Mouse (Mus musculus): ENCODE data around the gene Cebpb.

Gene Cebpb

GRCm38 (mm10) chr2:167661270-167662203 lies 27.2 kb upstream of the Cebpb start, which contains the start of gene Gm20431:
Gene Gm20431 (minus strand): TSS chr2:167661496.
- Histone ChIP-seq H3K36me3 (ENCODE audit: insufficient read depth, low read length) (peaks cover 25% of the 10 kb centered on the region), H3K4me3 (replicated peaks; ENCODE audit: low read length) (peak within 1 kb of the TSS; percentile 89), H3K4me1 (replicated peaks; ENCODE audit: low read depth, low read length) (peaks cover 45% of the 10 kb centered on the region), H3K9me3 (ENCODE audit: low read length) (no peaks in the 10 kb centered on the region), H3K27me3 (ENCODE audit: insufficient read depth, low read length) (peaks cover 30% of the 10 kb centered on the region)
- TF ChIP-seq POU5F1 (IDR thresholded peaks at IDR 0.05; ENCODE audit: borderline replicate concordance, low read length) (no peak), CTCF (conservative IDR thresholded peaks at IDR 0.05; ENCODE audit: low read length) (no peak), NANOG (IDR thresholded peaks at IDR 0.05; ENCODE audit: borderline replicate concordance, low read length) (no peak)

GRCm38 (mm10) chr2:167662713-167663112 lies 26.0 kb upstream of the Cebpb start:
- Histone ChIP-seq H3K27me3 (ENCODE audit: insufficient read depth, low read length) (peaks cover 33% of the 10 kb centered on the region), H3K36me3 (ENCODE audit: insufficient read depth, low read length) (peaks cover 16% of the 10 kb centered on the region), H3K4me1 (replicated peaks; ENCODE audit: low read depth, low read length) (peaks cover 39% of the 10 kb centered on the region), H3K4me3 (replicated peaks; ENCODE audit: low read length) (no peak overlapping the region), H3K9me3 (ENCODE audit: low read length) (no peaks in the 10 kb centered on the region)
- TF ChIP-seq CTCF (conservative IDR thresholded peaks at IDR 0.05; ENCODE audit: low read length): no peak
- TF ChIP-seq POU5F1 (IDR thresholded peaks at IDR 0.05; ENCODE audit: borderline replicate concordance, low read length): no peak
- no peak for TF ChIP-seq NANOG (IDR thresholded peaks at IDR 0.05; ENCODE audit: borderline replicate concordance, low read length)

- peaks cover 14% of the 10 kb centered on the region for H3K4me1 ChIP-seq (replicated peaks; ENCODE audit: low read depth, low read length)
These were observed 22.6 kb upstream of the Cebpb start for GRCm38 (mm10) chr2:167665972-167666713.

GRCm38 (mm10) chr2:167668426-167668825 lies 20.3 kb upstream of the Cebpb start:
- Histone ChIP-seq H3K9me3 (ENCODE audit: low read length) (no peaks in the 10 kb centered on the region), H3K36me3 (ENCODE audit: insufficient read depth, low read length) (no peaks in the 10 kb centered on the region), H3K4me1 (replicated peaks; ENCODE audit: low read depth, low read length) (peaks cover 20% of the 10 kb centered on the region), H3K27me3 (ENCODE audit: insufficient read depth, low read length) (peaks cover 17% of the 10 kb centered on the region), H3K4me3 (replicated peaks; ENCODE audit: low read length) (no peak overlapping the region)
- TF ChIP-seq POU5F1 (IDR thresholded peaks at IDR 0.05; ENCODE audit: borderline replicate concordance, low read length) (no peak), NANOG (IDR thresholded peaks at IDR 0.05; ENCODE audit: borderline replicate concordance, low read length) (no peak), CTCF (conservative IDR thresholded peaks at IDR 0.05; ENCODE audit: low read length) (no peak)

More at GRCm38 (mm10) chr2:167665972-167666713, 22.6 kb upstream of the Cebpb start:
- H3K36me3 ChIP-seq (ENCODE audit: insufficient read depth, low read length): no peaks in the 10 kb centered on the region
- no peak overlapping the region for H3K4me3 ChIP-seq (replicated peaks; ENCODE audit: low read length)
- no peak for TF ChIP-seq POU5F1 (IDR thresholded peaks at IDR 0.05; ENCODE audit: borderline replicate concordance, low read length)
- TF ChIP-seq NANOG (IDR thresholded peaks at IDR 0.05; ENCODE audit: borderline replicate concordance, low read length): no peak
- no peaks in the 10 kb centered on the region for H3K9me3 ChIP-seq (ENCODE audit: low read length)
- H3K27me3 ChIP-seq (ENCODE audit: insufficient read depth, low read length): peaks cover 34% of the 10 kb centered on the region

- Histone ChIP-seq H3K36me3 (ENCODE audit: insufficient read depth, low read length) (no peaks in the 10 kb centered on the region), H3K27me3 (ENCODE audit: insufficient read depth, low read length) (peaks cover 16% of the 10 kb centered on the region), H3K4me3 (replicated peaks; ENCODE audit: low read length) (no peak overlapping the region), H3K9me3 (ENCODE audit: low read length) (no peaks in the 10 kb centered on the region), H3K4me1 (replicated peaks; ENCODE audit: low read depth, low read length) (peaks cover 23% of the 10 kb centered on the region)
- TF ChIP-seq POU5F1 (IDR thresholded peaks at IDR 0.05; ENCODE audit: borderline replicate concordance, low read length) (no peak), CTCF (conservative IDR thresholded peaks at IDR 0.05; ENCODE audit: low read length) (no peak), NANOG (IDR thresholded peaks at IDR 0.05; ENCODE audit: borderline replicate concordance, low read length) (no peak)
These were observed 19.3 kb upstream of the Cebpb start for GRCm38 (mm10) chr2:167669398-167669797.

GRCm38 (mm10) chr2:167671101-167671633 lies 17.5 kb upstream of the Cebpb start:
- peaks cover 34% of the 10 kb centered on the region for H3K4me1 ChIP-seq (replicated peaks; ENCODE audit: low read depth, low read length)
- no peaks in the 10 kb centered on the region for H3K36me3 ChIP-seq (ENCODE audit: insufficient read depth, low read length)
- TF ChIP-seq CTCF (conservative IDR thresholded peaks at IDR 0.05; ENCODE audit: low read length) (no peak), NANOG (IDR thresholded peaks at IDR 0.05; ENCODE audit: borderline replicate concordance, low read length) (no peak), POU5F1 (IDR thresholded peaks at IDR 0.05; ENCODE audit: borderline replicate concordance, low read length) (no peak)
- H3K9me3 ChIP-seq (ENCODE audit: low read length): no peaks in the 10 kb centered on the region
- H3K4me3 ChIP-seq (replicated peaks; ENCODE audit: low read length): no peak overlapping the region
- peaks cover 11% of the 10 kb centered on the region for H3K27me3 ChIP-seq (ENCODE audit: insufficient read depth, low read length)

GRCm38 (mm10) chr2:167672212-167672685 lies 16.5 kb upstream of the Cebpb start:
- Histone ChIP-seq H3K4me3 (replicated peaks; ENCODE audit: low read length) (no peak overlapping the region), H3K27me3 (ENCODE audit: insufficient read depth, low read length) (peaks cover 15% of the 10 kb centered on the region), H3K36me3 (ENCODE audit: insufficient read depth, low read length) (no peaks in the 10 kb centered on the region), H3K4me1 (replicated peaks; ENCODE audit: low read depth, low read length) (peaks cover 41% of the 10 kb centered on the region), H3K9me3 (ENCODE audit: low read length) (no peaks in the 10 kb centered on the region)
- TF ChIP-seq NANOG (IDR thresholded peaks at IDR 0.05; ENCODE audit: borderline replicate concordance, low read length) (no peak), POU5F1 (IDR thresholded peaks at IDR 0.05; ENCODE audit: borderline replicate concordance, low read length) (no peak), CTCF (conservative IDR thresholded peaks at IDR 0.05; ENCODE audit: low read length) (no peak)
